Mouse (Mus musculus) kidney, postnatal 0 days (tissue): ENCODE measurements around the gene Oxct2b. TPM values are rescaled to one million over a fixed set of nuclear protein-coding genes. Genes with fewer than 3 reads are reported as not detected.
"Not testable (repeated sequence)": the region's sequence is repeated elsewhere in the genome, so short reads cannot be mapped to it uniquely, and the experiment has no call there.

Experiments
- ATAC-seq: fragments of 200-750 bp; cut with Nextera tagmentation; replicated peaks from 2 replicates; pipeline ENCODE4 v1.8.0; 2017; ENCODE audit warnings: low read depth, moderate number of reproducible peaks, moderate TSS enrichment, moderate library complexity; ENCODE audit not compliant: low FRiP score
- DNase-seq: peaks from one replicate; pipeline ENCODE4 v3.0.0-alpha.2; 2016; ENCODE audit warnings: low spot score
- H3K27ac ChIP-seq: fragments of 300-500 bp; sonication (generic); 2 replicates; pipeline ENCODE4 v1.5.1; 2014; ENCODE audit warnings: mild to moderate bottlenecking
- H3K27me3 ChIP-seq: fragments of 300-500 bp; sonication (generic); 2 replicates; pipeline ENCODE4 v1.6.1; 2014; ENCODE audit warnings: low read length, mixed read lengths; ENCODE audit not compliant: insufficient read depth
- H3K36me3 ChIP-seq: fragments of 300-500 bp; sonication (generic); 2 replicates; pipeline ENCODE4 v1.6.1; 2014; ENCODE audit warnings: low read length, mixed read lengths; ENCODE audit not compliant: insufficient read depth
- H3K4me1 ChIP-seq: fragments of 300-500 bp; sonication (generic); replicated peaks from 2 replicates; pipeline ENCODE4 v1.6.1; 2014; ENCODE audit warnings: antibody characterized with exemption, low read length, mixed read lengths; ENCODE audit not compliant: insufficient read depth
- H3K4me2 ChIP-seq: fragments of 300-500 bp; sonication (generic); 2 replicates; pipeline ENCODE4 v1.6.1; 2014; ENCODE audit warnings: mild to moderate bottlenecking, low read length, moderate library complexity, mixed read lengths
- H3K4me3 ChIP-seq: fragments of 300-500 bp; sonication (generic); replicated peaks from 2 replicates; pipeline ENCODE4 v1.5.1; 2014; ENCODE audit warnings: low read depth, low read length
- H3K9ac ChIP-seq: fragments of 300-500 bp; sonication (generic); 2 replicates; pipeline ENCODE4 v1.6.1; 2014; ENCODE audit warnings: low read depth, low read length
- H3K9me3 ChIP-seq: fragments of 300-500 bp; sonication (generic); replicated peaks from 2 replicates; pipeline ENCODE4 v1.6.1; 2016; ENCODE audit warnings: low read length, inconsistent platforms, mixed read lengths
- CTCF ChIP-seq: IDR thresholded peaks from 2 replicates; pipeline ENCODE4 v1.5.1; 2016; ENCODE audit warnings: antibody characterized with exemption, low read depth, mild to moderate bottlenecking, moderate library complexity
- WGBS: fragments of 180-500 bp; shearing (Covaris S2); extraction: QIAGEN DNeasy Blood & Tissue Kit; methylation state at CpG from one replicate; pipeline ENCODE4 v1.1.7; 2014; 5-methylcytosine and 5-hydroxymethylcytosine counted together
- polyA plus RNA-seq: library from polyadenylated mRNA; unstranded; fragments of >200 nt; fragmentation: Nextera tagmentation; extraction: Ambion mirVana; gene quantifications from 2 replicates; pipeline ENCODE4 v1.2.1, GENCODE M21; 2015

The Oxct2b gene
- polyA plus RNA-seq, 1 experiment from 2014 or later: 0.17 TPM

DNA sequence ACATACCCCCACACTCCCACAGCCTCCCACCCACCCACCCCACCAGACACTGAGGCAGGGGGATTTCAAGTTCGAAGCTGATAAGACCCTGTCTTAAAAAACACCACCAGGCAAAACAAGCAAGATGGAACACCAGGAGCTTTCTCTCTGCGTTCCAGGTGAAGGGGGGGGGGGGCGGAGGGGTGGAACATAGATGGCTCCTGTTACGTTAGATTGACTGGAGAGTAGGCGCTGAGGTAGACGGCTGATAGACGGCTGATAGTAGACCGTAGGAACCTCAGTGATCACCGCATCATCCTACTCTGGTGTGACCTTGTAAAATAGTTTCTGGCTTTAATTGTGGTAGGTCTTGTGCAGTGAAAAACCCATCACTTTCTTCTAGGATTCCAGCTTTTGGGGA, 22.2 kb upstream of the Oxct2b start:
- Histone ChIP-seq H3K9ac (no peak overlapping the region), H3K4me2 (no peak overlapping the region), H3K4me3 (no peak overlapping the region), H3K4me1 (no peaks in the 10 kb centered on the region), H3K27ac (no peak overlapping the region), H3K27me3 (no peaks in the 10 kb centered on the region), H3K36me3 (no peaks in the 10 kb centered on the region), H3K9me3 (no peaks in the 10 kb centered on the region)
- TF ChIP-seq CTCF: no peak
- DNase-seq (no peak), ATAC-seq (no peak)
- WGBS: 61% methylated on average over 9 of the region's 9 CpGs

DNA sequence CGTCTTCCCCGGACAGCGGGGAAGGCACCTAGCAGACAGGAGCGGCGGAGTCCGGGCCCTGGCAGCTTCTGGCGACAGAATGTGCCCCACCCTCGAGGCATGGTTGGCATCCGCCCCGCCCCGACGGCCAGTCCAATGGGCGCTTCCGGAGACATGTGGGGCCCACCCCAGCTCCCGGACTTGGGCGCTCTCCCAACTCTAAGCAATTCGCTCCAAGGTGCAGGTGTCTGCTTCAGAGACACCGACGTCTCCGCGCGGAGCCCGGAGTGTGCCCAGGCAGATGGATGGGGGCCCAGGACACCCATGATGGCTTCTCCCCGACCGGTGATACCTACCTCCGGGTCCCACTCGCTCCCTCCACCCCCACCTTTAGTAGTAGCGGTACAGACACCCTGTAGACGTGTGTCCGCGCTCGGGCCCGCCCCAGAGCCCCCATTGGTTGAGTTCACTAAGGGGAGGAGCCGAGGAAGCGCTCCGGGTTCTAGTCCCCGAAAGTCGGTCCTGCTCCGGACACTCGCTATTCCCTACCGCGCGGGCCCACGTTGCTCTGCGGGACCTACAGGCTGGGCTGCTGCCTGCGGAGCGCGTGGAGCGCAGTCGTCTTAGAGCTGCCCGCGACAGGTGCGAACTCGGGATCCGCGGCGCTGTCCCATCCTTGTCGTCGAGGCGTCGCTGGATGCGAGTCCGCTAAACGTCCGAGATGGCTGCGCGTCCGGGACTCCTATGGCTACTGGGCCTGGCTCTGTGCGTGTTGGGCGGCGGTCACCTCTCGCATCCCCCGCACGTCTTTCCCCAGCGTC, 11.2 kb upstream of the Oxct2b start, which contains the start of gene Bmp8b:
TSS of gene Bmp8b (plus strand) at position 515 of the 800 bp plus-strand sequence.
- Histone ChIP-seq H3K4me2 (peak within 1 kb of the TSS; percentile 49), H3K27ac (no peak within 1 kb of the TSS), H3K9ac (no peak within 1 kb of the TSS), H3K27me3 (peaks cover 21% of the 10 kb centered on the region), H3K4me1 (no peaks in the 10 kb centered on the region), H3K36me3 (no peaks in the 10 kb centered on the region), H3K9me3 (no peaks in the 10 kb centered on the region), H3K4me3 (peak within 1 kb of the TSS; percentile 18)
- ATAC-seq (peak; percentile 55), DNase-seq (no peak)
- 5% methylated on average over 72 of the region's 75 CpGs for WGBS
- no peak for TF ChIP-seq CTCF

DNA sequence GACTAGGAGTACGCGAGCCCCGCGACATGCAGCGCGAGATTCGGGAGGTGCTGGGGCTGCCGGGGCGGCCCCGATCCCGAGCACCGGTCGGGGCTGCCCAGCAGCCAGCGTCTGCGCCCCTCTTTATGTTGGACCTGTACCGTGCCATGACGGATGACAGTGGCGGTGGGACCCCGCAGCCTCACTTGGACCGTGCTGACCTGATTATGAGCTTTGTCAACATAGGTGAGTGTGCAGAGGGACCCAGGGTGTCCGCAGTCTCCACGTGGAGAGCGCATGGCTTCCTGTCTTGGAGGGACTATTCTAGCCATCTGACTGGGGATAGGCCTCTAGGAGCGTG, 10.6 kb upstream of the Oxct2b start:
- Histone ChIP-seq H3K9ac (no peak overlapping the region), H3K4me1 (no peaks in the 10 kb centered on the region), H3K9me3 (no peaks in the 10 kb centered on the region), H3K27me3 (peaks cover 21% of the 10 kb centered on the region), H3K36me3 (no peaks in the 10 kb centered on the region), H3K4me2 (peak overlapping the region; percentile 49), H3K4me3 (peak overlapping the region; percentile 18), H3K27ac (no peak overlapping the region)
- WGBS: 20% methylated on average over 24 of the region's 24 CpGs
- 0 out of 2 replicates have a peak, but pooled peaks have one; percentile 15 for ATAC-seq
- TF ChIP-seq CTCF: no peak
- no peak for DNase-seq

DNA sequence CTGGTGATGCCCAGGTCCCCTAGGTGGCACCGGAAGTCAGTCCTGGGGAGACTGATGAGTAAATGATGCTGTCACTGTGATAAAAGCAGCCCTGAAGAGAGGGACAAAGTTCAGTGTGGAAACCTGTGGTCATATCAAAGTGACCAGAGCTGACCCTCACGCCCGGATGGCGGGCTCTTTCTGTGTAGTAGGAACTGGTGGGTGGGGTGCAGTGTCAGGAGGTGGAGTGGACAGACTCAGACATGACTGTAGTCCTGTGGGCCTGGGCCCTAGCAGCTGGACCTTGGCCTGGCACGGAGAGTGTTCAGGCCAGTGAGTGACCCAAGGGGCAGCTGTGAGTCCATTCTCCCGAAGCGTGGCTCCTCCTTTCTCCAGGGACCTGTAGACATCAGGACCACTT, 10.1 kb upstream of the Oxct2b start:
- WGBS: 87% methylated on average over 7 of the region's 7 CpGs
- H3K9me3 ChIP-seq, H3K4me3 ChIP-seq, H3K36me3 ChIP-seq, DNase-seq, H3K4me1 ChIP-seq, H3K27ac ChIP-seq, H3K4me2 ChIP-seq, H3K9ac ChIP-seq, ATAC-seq: not testable (repeated sequence)
- peaks cover 21% of the 10 kb centered on the region for H3K27me3 ChIP-seq

DNA sequence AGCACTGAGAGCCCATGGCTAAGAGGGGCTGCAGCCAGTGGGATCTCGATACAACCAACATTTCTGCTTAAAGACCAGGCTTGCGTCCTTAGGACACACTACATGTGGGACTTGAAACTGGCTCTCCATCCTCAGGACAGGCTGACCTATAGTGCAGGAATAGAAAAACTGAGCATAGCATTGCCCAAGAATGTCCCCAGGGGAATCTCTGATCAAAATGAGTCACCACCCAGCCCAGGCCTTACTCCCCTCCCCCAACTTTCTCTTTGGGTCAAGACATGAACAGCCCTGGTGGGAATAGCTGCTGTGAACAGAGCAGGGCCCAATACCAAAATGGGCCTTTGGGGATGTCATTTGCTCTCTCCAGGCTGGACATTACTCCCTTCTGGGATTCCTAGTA, 9.2 kb upstream of the Oxct2b start:
- no peak for TF ChIP-seq CTCF
- Histone ChIP-seq H3K4me1 (no peaks in the 10 kb centered on the region), H3K36me3 (no peaks in the 10 kb centered on the region), H3K4me2 (no peak overlapping the region), H3K9ac (no peak overlapping the region), H3K4me3 (no peak overlapping the region), H3K27me3 (peaks cover 21% of the 10 kb centered on the region), H3K27ac (no peak overlapping the region), H3K9me3 (no peaks in the 10 kb centered on the region)
- 89% methylated on average over 2 of the region's 2 CpGs for WGBS
- ATAC-seq (no peak), DNase-seq (no peak)

DNA sequence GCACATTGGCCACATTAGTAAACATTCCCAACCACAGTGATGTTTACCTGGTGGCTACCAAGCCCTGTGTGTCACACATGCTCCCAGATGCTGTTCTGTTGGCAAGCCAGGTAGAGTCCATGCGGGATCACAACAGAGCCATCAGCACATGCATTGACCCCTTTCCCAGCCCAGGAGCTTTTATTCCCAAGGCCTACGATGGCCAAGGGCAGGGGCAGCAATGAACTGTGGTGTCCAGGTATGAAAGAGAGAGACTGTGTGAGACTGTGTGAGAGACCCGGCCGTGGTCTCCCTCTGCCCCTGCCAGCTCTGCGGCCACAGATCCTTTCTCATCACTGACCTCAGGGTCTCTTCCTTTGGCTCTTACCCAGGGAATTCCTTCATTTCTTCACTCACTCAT, 8.0 kb upstream of the Oxct2b start:
- no peak for TF ChIP-seq CTCF
- ATAC-seq (no peak), DNase-seq (no peak)
- no peak overlapping the region for H3K9ac ChIP-seq
- H3K4me2 ChIP-seq: no peak overlapping the region
- H3K9me3 ChIP-seq: no peaks in the 10 kb centered on the region
- H3K4me3 ChIP-seq: no peak overlapping the region
- no peak overlapping the region for H3K27ac ChIP-seq
- peaks cover 21% of the 10 kb centered on the region for H3K27me3 ChIP-seq
- H3K4me1 ChIP-seq: no peaks in the 10 kb centered on the region
- 92% methylated on average over 5 of the region's 5 CpGs for WGBS
- H3K36me3 ChIP-seq: no peaks in the 10 kb centered on the region

DNA sequence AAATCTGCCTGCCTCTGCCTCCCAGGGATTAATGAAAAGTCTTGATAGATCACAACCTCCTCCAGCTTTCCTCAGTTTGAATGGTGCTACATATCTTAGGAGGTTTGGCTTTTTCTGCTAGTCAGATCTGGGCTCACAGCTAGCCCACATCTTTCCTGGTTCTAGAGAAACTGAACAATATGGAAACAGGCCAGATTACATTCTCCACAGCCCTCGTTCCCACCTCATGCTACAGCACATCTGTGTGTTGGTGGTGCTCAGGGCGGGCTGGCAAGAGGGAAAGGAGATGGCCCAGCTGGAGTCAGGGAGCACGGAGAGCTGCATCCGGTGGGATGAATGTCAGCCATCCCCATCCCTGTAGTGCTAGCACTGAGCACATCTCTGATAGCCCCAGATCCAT, 5.3 kb upstream of the Oxct2b start:
- H3K27ac ChIP-seq: no peak overlapping the region
- no peak for TF ChIP-seq CTCF
- no peak for ATAC-seq
- H3K4me3 ChIP-seq: no peak overlapping the region
- 83% methylated on average over 4 of the region's 4 CpGs for WGBS
- no peak for DNase-seq
- H3K4me2 ChIP-seq: no peak overlapping the region
- no peaks in the 10 kb centered on the region for H3K36me3 ChIP-seq
- no peaks in the 10 kb centered on the region for H3K9me3 ChIP-seq
- H3K9ac ChIP-seq: no peak overlapping the region
- H3K4me1 ChIP-seq: no peaks in the 10 kb centered on the region
- peaks cover 6% of the 10 kb centered on the region for H3K27me3 ChIP-seq

DNA sequence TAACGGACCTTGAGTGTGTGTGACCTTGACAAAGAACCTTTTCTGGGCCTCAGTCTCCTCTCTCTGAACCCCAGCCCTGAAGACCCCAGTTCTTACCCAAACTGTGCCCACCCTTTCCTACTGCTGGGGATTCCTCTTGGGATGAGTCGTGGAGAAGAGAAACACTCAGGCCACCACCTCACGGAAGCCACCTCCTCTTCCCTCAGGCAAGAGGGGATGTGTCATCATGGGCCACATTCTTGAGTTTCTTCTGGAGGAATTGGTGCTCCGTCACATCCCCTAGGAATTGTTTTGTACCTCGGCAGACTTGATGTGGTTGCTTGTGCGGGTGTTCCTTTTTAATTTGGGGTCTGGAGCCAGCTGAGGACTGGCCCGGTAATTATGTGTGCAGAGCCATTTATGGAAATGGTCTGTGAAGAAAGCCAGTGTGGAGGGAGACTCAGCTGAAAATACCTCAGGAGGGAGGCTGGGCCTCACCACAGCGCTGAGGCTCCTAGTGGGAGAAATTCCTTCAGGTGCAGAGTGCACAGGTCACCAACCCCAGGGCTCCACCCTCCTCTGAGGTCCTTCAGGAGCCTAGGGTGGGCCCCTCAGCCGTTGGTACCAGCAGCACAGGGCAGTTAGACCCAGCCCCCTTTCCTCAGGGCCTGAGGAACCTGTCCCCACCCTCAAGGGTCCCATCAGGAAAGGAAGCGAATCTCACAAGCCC, 4.6 kb upstream of the Oxct2b start:
- 71% methylated on average over 10 of the region's 10 CpGs for WGBS
- not testable (repeated sequence) for H3K36me3 ChIP-seq, H3K4me2 ChIP-seq, DNase-seq, H3K27ac ChIP-seq, H3K4me3 ChIP-seq, H3K9ac ChIP-seq, H3K4me1 ChIP-seq, H3K9me3 ChIP-seq, ATAC-seq, H3K27me3 ChIP-seq
